Mouse (Mus musculus) MEL-GATA-1-ER (cell line): ENCODE results near the gene Camk1d.

ENCODE experiments used
- DNase-seq: peaks from one replicate; pipeline ENCODE4 v3.0.0-alpha.2; 2012; ENCODE audit warnings: low read depth; ENCODE audit errors: extremely low read depth

Gene Camk1d

DNA sequence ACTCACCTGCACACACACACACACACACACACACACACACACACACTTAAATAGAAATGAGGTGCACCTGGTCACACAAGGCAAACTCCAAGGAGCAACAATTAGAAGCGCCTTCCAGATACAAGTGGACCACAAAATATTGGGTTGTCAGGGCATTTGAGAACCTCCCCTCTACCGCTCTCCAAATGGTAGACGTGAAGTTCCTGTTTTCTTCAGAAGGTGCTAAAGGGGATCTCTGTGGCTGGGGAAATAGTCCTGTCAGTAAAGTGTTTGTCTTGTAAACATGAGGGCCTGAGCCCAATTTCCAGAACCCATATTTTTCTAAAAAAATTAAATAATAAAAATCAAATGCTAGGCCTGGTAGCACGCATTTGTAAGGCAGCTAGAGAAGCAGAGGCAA, 4.4 kb downstream of the Camk1d start:
- DNase-seq, result peak; percentile 51

DNA sequence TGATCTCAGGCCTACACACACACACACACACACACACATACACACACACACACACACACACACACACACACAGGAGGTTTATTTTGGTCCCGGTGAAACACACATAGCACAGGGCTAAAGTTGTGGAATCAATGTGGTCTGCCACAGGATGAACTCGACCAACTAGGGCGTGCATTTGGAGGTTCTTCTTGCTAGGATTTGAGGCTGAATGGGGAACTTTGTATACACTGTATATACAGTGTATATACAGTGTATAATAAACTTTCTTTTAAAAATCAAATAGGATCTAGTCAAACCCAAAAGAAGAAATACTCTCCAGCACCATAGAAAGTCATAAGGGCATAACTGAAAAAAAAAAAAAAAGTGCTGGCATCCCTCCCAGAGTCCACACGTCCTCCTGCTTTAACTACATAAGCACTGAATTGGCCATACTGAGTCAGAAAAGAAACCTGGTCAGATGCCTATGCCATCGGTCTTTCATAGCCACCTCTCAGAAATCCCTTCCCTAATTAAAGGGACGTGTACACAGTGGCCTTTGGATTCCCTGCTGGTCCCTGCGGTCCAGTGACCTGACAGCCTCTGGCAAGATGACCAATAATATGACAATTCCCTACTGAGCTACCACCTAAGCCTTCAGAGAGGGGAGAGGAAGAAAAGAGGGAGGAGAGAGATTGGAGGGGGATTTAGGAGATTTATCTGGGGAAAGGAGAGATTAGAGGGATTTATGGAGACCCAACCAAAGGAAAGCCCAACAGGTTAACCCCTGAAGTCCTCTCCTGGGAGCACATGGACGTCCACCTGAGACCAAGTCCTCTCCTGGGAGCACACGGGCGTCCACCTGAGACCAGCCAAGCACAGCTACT, 6.2 kb downstream of the Camk1d start:
- DNase-seq, result no peak

DNA sequence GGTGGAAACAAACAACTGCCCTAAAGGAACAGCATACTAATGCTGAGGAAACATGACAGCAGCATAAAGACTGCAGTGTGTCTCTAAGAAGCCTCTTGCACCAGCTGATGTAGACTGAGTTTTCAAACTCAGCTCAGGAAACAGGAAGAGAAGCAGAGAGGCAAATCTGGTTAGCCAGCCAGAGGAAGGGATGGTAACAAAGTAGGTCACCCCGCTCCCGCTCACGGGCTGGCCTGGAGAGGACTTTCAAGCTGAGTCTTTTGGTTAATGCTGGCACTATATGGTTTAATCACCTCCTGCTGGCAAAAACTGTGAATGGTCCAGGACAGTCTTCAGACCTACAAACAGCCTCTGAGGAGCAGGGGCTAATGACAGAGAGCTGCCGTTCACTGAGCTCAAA, 7.7 kb downstream of the Camk1d start:
- no peak for DNase-seq

DNA sequence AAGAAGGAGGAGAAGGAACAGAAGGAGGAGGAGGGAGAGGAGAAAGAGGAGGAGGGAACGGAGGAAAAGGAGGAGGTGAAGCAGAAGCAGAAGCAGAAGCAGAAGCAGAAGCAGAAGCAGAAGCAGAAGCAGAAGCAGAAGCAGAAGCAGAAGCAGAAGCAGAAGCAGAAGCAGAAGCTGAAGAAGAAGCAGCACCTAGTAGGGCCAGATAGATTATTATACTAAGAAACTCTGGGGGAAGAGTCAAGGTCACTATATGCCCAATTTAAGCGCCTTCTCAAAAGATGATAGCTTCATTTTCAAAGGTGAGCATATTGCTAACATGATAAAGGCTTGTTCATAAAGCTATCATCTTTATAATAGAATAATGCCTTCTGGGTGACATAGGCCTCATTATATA, 11.9 kb downstream of the Camk1d start:
- DNase-seq, result no peak

DNA sequence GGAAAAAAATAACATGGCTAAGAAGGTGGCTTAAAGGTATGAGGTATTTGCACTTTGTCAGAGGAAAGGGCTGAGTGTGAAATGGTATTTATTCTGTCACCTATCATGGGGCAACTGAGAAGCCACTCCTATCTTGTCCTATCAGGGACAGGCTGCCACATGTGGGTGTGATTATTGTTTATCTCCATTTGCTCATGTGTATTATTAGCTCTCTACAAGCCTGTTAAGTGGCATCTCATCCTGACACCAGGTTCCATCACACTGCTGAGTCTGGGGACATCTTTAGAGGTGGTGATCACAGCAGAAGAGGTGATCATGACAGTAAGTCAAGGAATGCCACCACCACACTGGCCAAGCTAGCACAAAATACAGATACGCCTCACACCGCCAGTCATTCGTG, 13.4 kb downstream of the Camk1d start:
- no peak for DNase-seq

DNA sequence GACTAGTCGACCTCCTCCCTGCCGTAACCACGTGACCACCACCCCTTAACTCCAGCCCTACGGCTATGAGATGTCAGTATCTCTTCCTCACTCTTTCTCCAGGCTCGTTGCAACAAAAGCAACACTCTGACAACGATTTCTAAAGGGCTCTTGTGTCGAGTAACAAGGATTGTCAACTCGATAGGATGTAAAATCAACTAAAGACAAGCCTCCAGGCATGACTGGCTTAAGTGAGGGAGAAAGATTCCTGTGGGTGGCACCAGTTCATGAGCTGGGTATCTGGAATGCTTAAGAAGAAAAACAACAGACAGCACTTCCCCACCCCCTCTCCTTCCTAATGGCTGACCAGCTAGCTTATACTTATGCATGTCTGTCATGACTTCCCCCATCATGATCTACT, 15.9 kb downstream of the Camk1d start:
- no peak for DNase-seq

DNA sequence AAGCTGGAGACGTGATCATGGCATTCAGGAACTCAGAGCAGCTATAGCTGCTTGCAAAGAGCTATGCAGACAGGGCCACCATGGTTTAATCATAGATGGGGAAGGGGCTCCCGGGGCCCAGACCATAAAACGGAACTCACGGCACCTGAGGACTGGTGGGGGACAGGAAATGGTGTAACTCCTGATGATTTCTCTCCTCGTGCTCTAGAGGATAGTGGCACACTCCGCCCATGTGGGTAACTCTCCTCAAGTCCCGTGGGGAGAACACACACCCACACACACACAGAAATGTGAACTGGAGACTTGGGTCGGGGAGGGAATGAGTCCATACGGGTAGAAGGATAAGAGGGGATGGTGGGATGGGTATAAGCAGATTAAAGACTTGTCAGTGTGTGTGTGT, 20.2 kb downstream of the Camk1d start:
- DNase-seq, result no peak

DNA sequence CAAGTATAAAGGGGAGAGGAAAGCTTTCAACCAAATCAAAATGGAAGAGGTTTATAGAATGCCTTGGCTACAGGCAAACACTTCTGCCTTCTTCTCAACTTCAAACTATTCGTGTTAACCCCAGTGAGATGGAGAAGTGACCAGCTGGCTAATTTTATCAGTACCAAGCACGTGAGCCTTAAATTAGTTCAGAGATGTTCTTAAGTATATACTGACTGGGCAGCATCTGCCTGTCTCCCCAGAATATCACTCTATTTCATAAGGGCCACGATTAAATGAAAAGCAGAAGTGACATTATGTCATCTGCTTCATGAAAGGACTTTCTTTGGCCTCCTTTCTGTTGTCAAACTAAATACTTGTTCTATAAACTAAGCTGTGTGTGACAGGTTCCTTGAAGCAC, 22.6 kb downstream of the Camk1d start:
- DNase-seq, result no peak

DNA sequence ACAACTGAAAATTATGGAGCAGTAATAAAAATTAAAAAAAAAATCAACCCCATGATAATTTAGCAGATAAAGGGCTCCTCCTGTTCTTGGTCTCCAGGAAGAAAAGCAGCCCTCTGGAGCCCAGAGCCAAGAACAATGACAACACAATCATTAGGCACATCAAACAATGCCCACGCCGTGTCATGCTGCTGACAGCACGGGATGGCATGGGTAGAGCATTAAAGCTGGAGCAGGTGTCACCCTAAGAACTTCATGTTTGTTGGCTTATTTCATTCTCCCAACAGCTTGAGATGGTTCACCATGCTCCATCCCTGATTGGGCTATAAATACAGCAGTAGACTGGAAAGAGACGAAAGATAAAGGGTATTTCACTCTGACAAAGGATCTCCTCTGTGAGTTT, 30.9 kb downstream of the Camk1d start:
- DNase-seq, result no peak

DNA sequence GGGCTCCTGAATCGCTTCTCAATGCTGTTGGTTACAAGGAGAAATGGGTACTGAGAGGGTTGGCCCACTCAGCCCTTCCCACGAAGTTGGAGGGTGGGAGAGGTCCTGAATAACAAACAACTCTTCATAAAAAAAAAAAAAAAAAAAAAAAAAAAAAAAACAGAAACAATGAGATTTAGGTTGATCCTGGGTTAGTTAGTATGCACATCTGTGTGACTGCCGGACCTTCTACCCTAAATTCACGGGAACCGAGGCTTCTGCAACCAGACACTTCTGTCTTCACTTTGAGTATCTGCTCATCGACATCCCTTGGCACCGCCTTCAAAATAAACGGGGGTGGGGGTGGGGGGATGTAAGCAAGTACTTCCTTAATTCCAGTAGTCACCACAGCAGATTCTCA, 32.4 kb downstream of the Camk1d start:
- no peak for DNase-seq

DNA sequence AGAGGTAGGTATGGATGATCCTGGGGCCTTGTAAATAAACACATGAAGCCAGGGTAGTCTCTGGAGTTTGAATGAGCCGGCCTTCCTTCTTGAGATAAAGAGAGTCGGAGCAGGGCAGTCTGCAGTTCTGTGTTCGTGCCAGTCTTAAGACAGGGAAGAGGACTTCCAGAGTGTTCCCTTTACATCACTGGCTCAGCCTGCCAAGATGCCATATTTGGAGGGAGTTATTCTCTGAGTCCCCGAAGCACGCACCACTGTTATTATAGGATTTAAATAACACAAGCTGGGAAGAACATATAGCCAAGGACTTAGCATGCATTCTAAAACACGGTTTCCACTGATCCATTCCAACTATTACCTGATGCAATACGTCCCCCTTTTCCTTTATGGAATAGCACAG, 33.0 kb downstream of the Camk1d start:
- no peak for DNase-seq

DNA sequence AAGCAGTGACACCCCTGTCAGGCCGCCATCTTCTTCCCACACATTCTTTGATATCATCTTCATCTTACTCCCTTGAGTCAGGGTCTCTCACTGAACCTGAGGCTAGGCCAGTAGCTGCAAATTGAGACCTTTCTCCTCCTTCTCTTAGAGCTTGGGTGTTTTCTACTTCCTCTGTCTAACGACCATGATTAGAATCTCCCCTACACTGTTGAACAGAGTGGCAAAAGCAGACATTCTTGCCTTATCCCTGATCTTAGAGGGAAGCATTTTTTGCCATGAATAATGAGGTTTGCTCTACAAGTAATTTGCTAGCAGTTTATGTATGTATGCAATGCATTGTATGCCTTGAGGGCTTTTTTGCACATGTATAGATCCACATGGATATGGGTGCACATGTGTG, 35.3 kb downstream of the Camk1d start:
- DNase-seq, result no peak

DNA sequence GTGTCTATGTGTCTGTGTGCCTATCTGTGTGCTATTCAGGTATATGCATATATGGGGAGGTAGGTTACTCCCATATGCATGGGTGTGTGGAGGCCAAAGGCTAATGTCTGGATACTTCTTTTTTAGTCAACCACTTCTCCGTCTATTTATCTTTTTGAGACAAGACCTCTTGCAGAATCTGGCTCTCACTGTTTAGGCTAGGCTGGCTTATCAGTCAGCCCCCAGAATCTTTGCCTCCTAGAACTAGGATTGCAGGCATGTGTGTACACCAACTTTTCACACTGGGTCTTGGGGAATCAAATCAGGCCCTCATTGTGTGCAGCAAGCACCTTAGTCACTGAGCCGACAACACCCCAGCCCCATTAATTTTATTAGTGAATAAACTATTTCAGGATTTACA, 36.8 kb downstream of the Camk1d start:
- DNase-seq, result no peak

DNA sequence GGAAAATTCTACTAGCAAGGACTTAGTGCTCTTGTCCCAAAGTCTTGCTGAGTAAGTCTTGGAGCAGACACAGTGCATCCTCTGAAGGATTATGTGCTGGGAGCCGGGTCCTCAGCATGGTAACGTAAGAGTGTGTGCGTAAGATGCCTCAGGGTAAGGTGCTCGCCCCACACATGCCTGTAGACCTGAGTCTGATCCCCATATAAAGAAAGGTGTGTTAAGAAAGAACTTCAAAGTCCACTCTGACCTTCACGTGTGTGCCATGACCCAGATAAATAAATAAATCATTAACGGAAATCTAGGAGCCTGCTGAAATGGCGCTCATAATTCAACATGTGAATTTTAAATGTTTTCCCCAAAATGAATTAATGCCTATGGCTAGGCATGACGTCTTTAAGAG, 37.5 kb downstream of the Camk1d start:
- no peak for DNase-seq

DNA sequence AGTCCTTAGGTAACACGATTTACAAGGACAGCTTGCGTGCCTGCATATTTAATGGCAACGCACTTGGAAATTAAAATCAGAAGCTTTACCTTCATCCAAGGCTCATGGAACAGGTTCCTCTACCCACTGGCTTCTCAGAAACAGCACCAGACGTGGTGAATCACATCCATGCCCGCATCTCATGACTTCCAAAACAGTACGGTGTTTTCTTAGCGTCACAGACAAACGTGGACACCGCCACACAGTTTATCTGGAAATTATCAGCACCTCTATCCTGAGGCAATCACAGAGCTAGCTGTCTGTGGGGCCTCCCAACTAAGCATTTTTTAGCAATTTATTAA, 38.2 kb downstream of the Camk1d start:
- no peak for DNase-seq

DNA sequence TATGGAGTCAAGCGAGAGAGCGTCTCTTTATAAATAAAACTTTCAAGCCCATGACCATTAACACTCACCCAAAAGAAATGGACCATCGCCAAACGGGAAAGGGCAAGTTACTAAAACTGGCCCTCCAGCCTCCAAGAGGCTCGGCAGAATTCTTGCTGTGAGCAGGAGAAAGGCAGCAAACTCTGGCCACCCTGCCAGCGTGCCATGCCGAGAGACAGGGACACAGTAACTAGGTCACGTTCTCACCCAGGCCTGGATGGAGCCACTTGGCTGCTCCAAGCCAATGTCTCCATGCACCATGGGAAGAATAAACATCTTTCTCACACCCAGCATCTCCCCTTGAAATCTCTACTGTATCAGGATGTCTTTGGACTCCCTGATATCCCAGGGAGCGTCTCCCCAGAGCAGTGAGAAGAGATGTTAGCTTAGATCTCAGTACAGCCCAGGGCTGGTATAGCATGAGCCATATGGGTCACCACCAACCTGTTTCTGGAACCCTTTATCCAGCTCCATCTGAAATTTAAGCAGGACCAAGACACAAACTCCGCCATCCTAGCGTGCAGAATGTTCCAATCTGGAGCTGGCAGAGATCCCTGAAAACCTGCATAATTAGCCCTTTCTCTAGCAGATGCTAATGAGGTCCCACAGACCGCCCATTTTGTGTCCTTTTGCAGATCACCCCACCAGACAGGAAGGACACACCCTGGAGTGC, 38.7 kb downstream of the Camk1d start:
- DNase-seq, result no peak

DNA sequence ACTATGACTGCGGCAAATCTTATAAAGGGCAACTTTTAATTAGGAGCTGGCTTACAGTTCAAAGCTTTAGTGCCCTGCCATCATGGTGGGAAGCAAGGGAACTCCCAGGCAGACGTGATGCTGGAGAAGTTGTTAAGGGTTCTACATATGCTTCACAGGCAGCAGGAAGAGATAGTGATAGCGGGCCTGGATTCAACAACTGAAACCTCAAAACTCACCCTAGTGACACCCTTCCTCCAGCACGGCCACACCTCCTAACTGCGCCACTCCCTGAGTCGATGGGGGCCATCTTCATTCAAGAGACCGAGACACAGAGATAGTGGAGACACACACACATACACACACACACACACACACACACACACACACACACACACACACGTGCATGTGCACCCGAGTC, 39.8 kb downstream of the Camk1d start:
- DNase-seq, result no peak

DNA sequence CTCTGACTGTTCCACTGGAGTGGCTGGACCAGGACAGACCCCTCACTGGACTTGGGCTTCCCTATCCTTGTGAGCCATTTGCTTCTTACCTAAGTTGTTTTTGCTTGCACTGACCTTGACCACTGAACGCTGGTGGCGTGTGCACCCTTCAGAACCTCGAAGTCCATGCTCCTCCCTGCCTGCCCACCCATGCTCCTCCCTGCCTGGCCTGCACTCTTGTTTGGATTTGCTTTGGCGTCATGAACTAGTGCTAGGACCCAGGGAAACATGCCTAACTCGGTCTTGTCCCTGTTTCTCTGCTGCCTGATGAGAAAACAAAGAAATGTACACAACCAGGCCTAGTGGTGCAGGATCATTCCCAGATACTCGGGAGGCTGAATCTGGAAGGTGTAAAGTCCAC, 40.5 kb downstream of the Camk1d start:
- DNase-seq, result no peak

DNA sequence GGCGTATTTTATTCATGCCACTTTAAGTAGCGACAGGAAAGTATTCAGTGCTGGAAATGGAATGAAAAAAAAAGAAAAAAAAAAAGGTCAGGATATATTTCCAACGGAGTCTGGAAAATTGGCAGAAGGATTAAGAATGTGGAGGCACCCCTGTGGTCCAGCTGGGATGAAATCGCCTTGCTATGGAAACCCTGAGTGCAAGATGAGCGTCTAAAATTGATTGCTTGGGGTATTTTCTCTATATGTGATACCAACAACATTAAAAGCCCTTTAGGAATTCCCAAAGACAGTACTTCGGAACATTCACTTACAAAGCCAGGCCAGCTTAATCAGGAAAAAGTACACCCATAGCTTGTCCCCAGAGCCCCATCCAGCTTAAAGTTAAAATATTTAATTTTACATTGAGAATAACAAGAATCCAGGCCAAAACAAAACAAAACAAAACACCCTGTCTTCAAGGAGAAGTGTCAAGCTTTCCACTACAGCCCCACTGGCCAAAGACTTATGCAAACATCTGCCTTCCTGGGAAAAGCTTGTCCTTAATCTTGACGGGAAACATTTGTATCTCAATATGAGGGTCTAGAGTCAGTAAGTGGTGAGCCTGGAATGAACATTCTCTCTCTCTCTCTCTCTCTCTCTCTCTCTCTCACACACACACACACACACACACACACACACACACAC, 41.3 kb downstream of the Camk1d start:
- DNase-seq, result no peak

DNA sequence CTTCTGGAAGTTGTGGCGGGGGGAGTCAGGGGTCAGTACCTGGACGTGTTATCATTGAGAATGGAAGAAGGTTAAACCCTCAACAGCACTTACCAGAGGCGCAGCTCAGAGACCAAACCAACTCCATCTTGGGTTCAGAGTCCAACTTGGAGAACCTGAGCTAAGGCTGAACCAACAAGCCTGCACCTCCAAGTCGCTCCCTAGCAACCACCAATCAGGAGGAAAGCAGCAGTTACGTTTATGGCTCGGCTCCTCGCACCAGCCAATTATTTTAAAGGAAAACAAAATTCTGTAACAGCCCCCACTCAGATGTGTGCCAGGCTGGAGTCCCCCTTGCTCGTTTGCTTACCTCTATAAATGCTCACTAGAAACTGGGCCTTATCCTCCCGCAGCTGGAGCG, 44.2 kb downstream of the Camk1d start:
- no peak for DNase-seq

DNA sequence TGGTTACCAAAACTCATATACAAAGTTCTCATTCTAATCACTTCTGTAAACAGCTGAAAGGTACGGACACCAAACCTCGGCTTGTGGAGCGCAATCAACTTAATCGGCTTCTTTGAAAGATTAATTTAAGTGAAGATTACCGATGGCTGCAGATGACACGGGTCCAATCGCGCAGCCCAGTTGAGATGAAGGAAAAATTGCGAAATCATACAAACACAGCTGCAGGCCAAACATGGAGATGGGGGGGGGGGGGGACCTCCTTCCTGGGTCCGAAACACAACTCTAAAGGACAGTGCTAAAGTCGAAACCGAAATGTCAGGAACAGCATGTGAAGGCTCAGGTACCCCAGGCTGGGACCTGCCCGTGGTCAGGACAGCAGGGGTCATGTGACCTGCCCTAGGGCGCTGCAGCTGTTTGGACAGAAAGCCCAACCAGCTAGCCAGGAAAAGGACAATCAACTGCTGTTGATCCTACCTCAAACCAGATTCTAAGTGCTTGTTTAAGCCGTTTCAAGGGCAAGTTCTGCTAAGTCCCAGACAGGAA, 44.7 kb downstream of the Camk1d start:
- no peak for DNase-seq

DNA sequence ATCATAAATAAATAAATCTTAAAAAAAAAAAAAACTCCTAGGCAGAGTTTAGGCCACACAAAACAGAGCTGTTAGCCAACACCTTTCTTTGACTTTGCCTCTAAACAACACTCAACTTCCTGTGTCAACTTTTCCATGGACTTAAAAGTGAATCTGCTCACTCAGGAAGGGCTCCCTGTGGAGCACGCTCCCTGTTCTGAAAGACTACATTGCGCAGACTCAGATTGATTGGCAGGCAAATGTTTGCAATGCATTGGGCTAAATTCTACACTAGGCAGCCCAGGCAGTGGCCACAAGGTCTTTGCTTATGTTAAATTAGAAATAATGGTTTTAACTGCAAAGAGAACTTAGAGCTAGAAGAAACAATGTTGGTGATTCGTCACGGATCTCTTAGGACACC, 45.4 kb downstream of the Camk1d start:
- no peak for DNase-seq
